Mouse (Mus musculus) common myeloid progenitor, adult 5-6 weeks (primary cell): Measurements from ENCODE around the gene Far1. TPM values are rescaled to one million over a fixed set of nuclear protein-coding genes. Genes with fewer than 3 reads are reported as not detected.

Source experiments
- total RNA-seq: library from RNA; stranded (forward); fragments of 200-1000, 187-1606 nt; gene quantifications from 2 replicates; pipeline ENCODE4 v1.2.3, GENCODE M21; 2017

The Far1 gene
- total RNA-seq, 1 experiment from 2014 or later: 121 TPM

Other genes starting within 250 kb of the Far1 start
- 25.8 and 27.1 TPM in 2 replicates for gene Btbd10, start 144.4 kb upstream of the Far1 start, total RNA-seq
- not detected in 2 replicates for gene Pth, start 125.3 kb upstream of the Far1 start, total RNA-seq